ENCODE assay signal across 25 mouse cellular contexts in the genomic region with DNA sequence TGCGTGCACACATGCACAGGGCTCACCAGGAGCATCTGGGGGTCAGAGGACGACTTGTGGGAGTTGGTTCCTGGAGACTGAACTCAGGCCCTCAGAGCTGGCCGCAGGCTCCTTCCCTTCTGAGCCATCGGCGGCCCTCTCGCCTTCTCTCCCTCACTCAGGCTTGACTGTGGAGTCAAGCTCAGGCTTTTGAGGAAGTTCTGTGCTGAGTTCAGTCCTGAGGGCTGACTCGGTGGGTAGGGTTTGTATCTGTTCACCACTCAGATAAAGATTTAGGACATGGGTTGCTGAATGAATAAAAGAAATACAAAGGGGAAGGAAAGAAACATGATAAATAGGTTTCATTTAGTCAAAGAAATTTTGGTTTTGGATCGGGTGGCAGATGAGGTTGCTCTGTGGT. TPM values are rescaled to one million over a fixed set of nuclear protein-coding genes. Genes with fewer than 3 reads are reported as not detected.
DNase-seq lines count a peak whose midpoint lies in the region; ATAC-seq and TF ChIP-seq lines count a peak whose summit lies in the region.
"Had no signal": no experiment of that assay in that cellular context is flagged by ENCODE, and none has a peak within 500 bp of the region (broad histone marks: within the 10 kb centered on the region; RNA-seq: fewer than 3 reads in every experiment).

No protein-coding gene starts in this region.

- H3K9me3 ChIP-seq in G1E (replicated peaks), result no peaks in the 10 kb centered on the region
- no peaks in the 10 kb centered on the region for H3K9me3 ChIP-seq in liver, postnatal 0 days (ENCODE audit: low read length)
- H3K9me3 ChIP-seq: embryonic facial prominence, embryonic 10.5 days; forebrain, embryonic 12.5 days; hindbrain, embryonic 13.5 days; limb, embryonic 13.5 days; lung, embryonic 15.5 days; stomach, embryonic 15.5 days had no signal

- H3K27me3 ChIP-seq in G1E (ENCODE audit: insufficient read depth, low read length), result no peaks in the 10 kb centered on the region
- H3K27me3 ChIP-seq in liver, postnatal 0 days (ENCODE audit: insufficient read depth, low read length), result no peaks in the 10 kb centered on the region
- H3K27me3 ChIP-seq: forebrain, embryonic 12.5 days; hindbrain, embryonic 13.5 days; limb, embryonic 13.5 days; lung, embryonic 15.5 days; stomach, embryonic 15.5 days had no signal

- peak overlapping the region; percentile 42; the same call in 1 of the 2 replicates for H3K4me2 ChIP-seq in liver, postnatal 0 days (ENCODE audit: low read depth, low read length)
- H3K4me2 ChIP-seq: forebrain, embryonic 12.5 days; hindbrain, embryonic 13.5 days; limb, embryonic 13.5 days; lung, embryonic 15.5 days; stomach, embryonic 15.5 days had no signal

- 34% methylated on average over 8 of the region's 8 CpGs for WGBS in liver, postnatal 0 days (ENCODE audit: insufficient replicate concordance)

- peak overlapping the region; percentile 59; the same call in 1 of the 2 replicates for H3K4me3 ChIP-seq in G1E (ENCODE audit: low read depth, low read length)
- H3K4me3 ChIP-seq in liver, postnatal 0 days (ENCODE audit: low read depth, low read length), result no peak overlapping the region
- H3K4me3 ChIP-seq: embryonic facial prominence, embryonic 10.5 days; forebrain, embryonic 12.5 days; hindbrain, embryonic 13.5 days; limb, embryonic 13.5 days; lung, embryonic 15.5 days; myocyte; stomach, embryonic 15.5 days had no signal

- no peak for ATAC-seq in G1E (ENCODE audit: extremely low read depth, insufficient number of reproducible peaks, low FRiP score, poor library complexity, severe bottlenecking)
- ATAC-seq in liver, postnatal 0 days, result no peak

- peaks cover 84% of the 10 kb centered on the region for H3K4me1 ChIP-seq in G1E (ENCODE audit: insufficient read depth, low read depth, low read length)
- H3K4me1 ChIP-seq in liver, postnatal 0 days (ENCODE audit: insufficient read depth), result peaks cover 68% of the 10 kb centered on the region

- DNase-seq in 416B (ENCODE audit: low read depth), result peak; percentile 75
- peak; percentile 40 for DNase-seq in G1E (ENCODE audit: low spot score)
- DNase-seq in liver, result peak; percentile 31
- DNase-seq in liver, postnatal 0 days, result no peak
- DNase-seq in frontal cortex, adult 2 months (ENCODE audit: extremely low spot score in 1 of 2, low spot score in 1 of 2), result no peak
- DNase-seq in embryo, embryonic 10 days (ENCODE audit: low spot score), result no peak
- no peak for DNase-seq in gastrocnemius, postnatal 4 days (ENCODE audit: low spot score in 2 of 2)
- no peak for DNase-seq in thymus, postnatal 4 days
- DNase-seq: cerebellum, adult 2 months; cerebellum, postnatal 36 days; gastrocnemius, postnatal 25 days; heart, postnatal 10 days; kidney, adult 9 months; kidney, postnatal 25 days; midbrain, embryonic 14.5 days; right cerebral cortex, postnatal 25 days; thymus, adult 18-20 months had no signal

- H3K36me3 ChIP-seq in G1E (replicated peaks), result peaks cover 12% of the 10 kb centered on the region
- no peaks in the 10 kb centered on the region for H3K36me3 ChIP-seq in liver, postnatal 0 days (replicated peaks; ENCODE audit: insufficient read depth, low read length)
- H3K36me3 ChIP-seq: forebrain, embryonic 12.5 days; hindbrain, embryonic 13.5 days; lung, embryonic 15.5 days; stomach, embryonic 15.5 days had no signal

- no peak for TF ChIP-seq EP300 in liver, postnatal 0 days (IDR thresholded peaks at IDR 0.05; ENCODE audit: low read depth)

- no peak for TF ChIP-seq CTCF in G1E (IDR thresholded peaks at IDR 0.05; ENCODE audit: low read depth, low read length)
- TF ChIP-seq CTCF in liver, postnatal 0 days (IDR thresholded peaks at IDR 0.05; ENCODE audit: low read depth), result no peak

- H3K27ac ChIP-seq in liver, postnatal 0 days (ENCODE audit: low read depth), result 0 out of 2 replicates have a peak overlapping the region, but pooled peaks have one; percentile 44
- H3K27ac ChIP-seq: embryonic facial prominence, embryonic 10.5 days; forebrain, embryonic 12.5 days; limb, embryonic 13.5 days; lung, embryonic 15.5 days; macrophage; stomach, embryonic 15.5 days had no signal

- no peak overlapping the region for H3K9ac ChIP-seq in liver, postnatal 0 days (replicated peaks)
- H3K9ac ChIP-seq: forebrain, embryonic 12.5 days; hindbrain, embryonic 13.5 days; limb, embryonic 13.5 days; lung, embryonic 15.5 days; stomach, embryonic 15.5 days had no signal

RNA-seq across cellular contexts. Expression of a gene that starts 25.4 kb away (rescaled TPM):
- 14.1 and 18.1 TPM in 2 replicates for total RNA-seq in G1E (2014; fragmentation: Nextera tagmentation)
- total RNA-seq in G1E (2017), result 1.5 and 1.9 TPM in 2 replicates
- polyA plus RNA-seq in G1E (2012), result 28.9 and 30.3 TPM in 2 replicates
- polyA plus RNA-seq in liver, postnatal 0 days (2015; fragmentation: Nextera tagmentation; extraction: Ambion mirVana), result 5.9 and 7.5 TPM in 2 replicates
- polyA plus RNA-seq in frontal cortex, adult 2 months (2012; rRNA removed), result 22.9 and 27.1 TPM in 2 replicates
- total RNA-seq in gastrocnemius, postnatal 4 days (2021), result 10 to 100 TPM; 10.4 to 11.6 TPM

RNA-seq across cellular contexts. Expression of a gene that starts 39.7 kb away (rescaled TPM):
- total RNA-seq in G1E (2014; fragmentation: Nextera tagmentation) (60.3 and 65.4 TPM in 2 replicates), G1E (2017) (35.0 and 35.7 TPM in 2 replicates)
- 5.0 and 8.7 TPM in 2 replicates for polyA plus RNA-seq in G1E (2012)
- polyA plus RNA-seq in liver, postnatal 0 days (2015; fragmentation: Nextera tagmentation; extraction: Ambion mirVana), result 9.3 and 10.6 TPM in 2 replicates
- 26.7 and 28.4 TPM in 2 replicates for polyA plus RNA-seq in frontal cortex, adult 2 months (2012; rRNA removed)
- 10 to 100 TPM; 20.9 to 21.4 TPM for total RNA-seq in gastrocnemius, postnatal 4 days (2021)

RNA-seq across cellular contexts. Expression of a gene that starts 45.5 kb away (rescaled TPM):
- total RNA-seq in G1E (2014; fragmentation: Nextera tagmentation), result 26.2 and 42.8 TPM in 2 replicates
- total RNA-seq in G1E (2017), result 7.0 and 9.2 TPM in 2 replicates
- polyA plus RNA-seq in G1E (2012), result 53.0 and 74.4 TPM in 2 replicates
- 15.3 and 18.9 TPM in 2 replicates for polyA plus RNA-seq in liver, postnatal 0 days (2015; fragmentation: Nextera tagmentation; extraction: Ambion mirVana)
- polyA plus RNA-seq in frontal cortex, adult 2 months (2012; rRNA removed), result 21.3 and 22.0 TPM in 2 replicates
- 10 to 100 TPM; 36.5 to 41.4 TPM for total RNA-seq in gastrocnemius, postnatal 4 days (2021)

RNA-seq across cellular contexts. Expression of a gene that starts 56.6 kb away (rescaled TPM):
- total RNA-seq in G1E (2014; fragmentation: Nextera tagmentation) (7.8 and 14.8 TPM in 2 replicates), G1E (2017) (7.8 and 9.9 TPM in 2 replicates)
- 7.3 and 8.5 TPM in 2 replicates for polyA plus RNA-seq in G1E (2012)
- polyA plus RNA-seq in liver, postnatal 0 days (2015; fragmentation: Nextera tagmentation; extraction: Ambion mirVana), result 4.9 and 5.4 TPM in 2 replicates
- 5.7 and 7.1 TPM in 2 replicates for polyA plus RNA-seq in frontal cortex, adult 2 months (2012; rRNA removed)
- 1 to 10 TPM; 6.6 to 7.5 TPM for total RNA-seq in gastrocnemius, postnatal 4 days (2021)

RNA-seq across cellular contexts. Expression of a gene that starts 56.6 kb away (rescaled TPM):
- total RNA-seq in G1E (2014; fragmentation: Nextera tagmentation) (14.7 and 15.5 TPM in 2 replicates), G1E (2017) (6.7 TPM in 2 replicates)
- 47.8 and 59.3 TPM in 2 replicates for polyA plus RNA-seq in G1E (2012)
- polyA plus RNA-seq in liver, postnatal 0 days (2015; fragmentation: Nextera tagmentation; extraction: Ambion mirVana), result 38.2 and 40.3 TPM in 2 replicates
- polyA plus RNA-seq in frontal cortex, adult 2 months (2012; rRNA removed), result 74.4 and 74.7 TPM in 2 replicates
- 10 to 100 TPM; 12.6 to 16.0 TPM for total RNA-seq in gastrocnemius, postnatal 4 days (2021)

Comparison
In these comparisons a context has a peak if more than half of its experiments do, and no peak if none do; other contexts are left out.
1. DNase-seq: peak in 416B (single experiment), G1E (single experiment) and liver (single experiment); none in liver, postnatal 0 days (single experiment), frontal cortex, adult 2 months (0 of 2), embryo, embryonic 10 days (single experiment), gastrocnemius, postnatal 4 days (0 of 2) and thymus, postnatal 4 days (single experiment).